Mouse (Mus musculus) 3T3-L1 (cell line): ENCODE results near the gene Col4a2.

Source experiments
- DNase-seq: peaks from one replicate; pipeline ENCODE4 v3.0.0-alpha.2; 2015; ENCODE audit warnings: low read depth, low spot score

Col4a2 gene

GRCm38 (mm10) chr8:11382933-11383332, 70.3 kb downstream of the Col4a2 start:
- peak; percentile 81 for DNase-seq

DNA sequence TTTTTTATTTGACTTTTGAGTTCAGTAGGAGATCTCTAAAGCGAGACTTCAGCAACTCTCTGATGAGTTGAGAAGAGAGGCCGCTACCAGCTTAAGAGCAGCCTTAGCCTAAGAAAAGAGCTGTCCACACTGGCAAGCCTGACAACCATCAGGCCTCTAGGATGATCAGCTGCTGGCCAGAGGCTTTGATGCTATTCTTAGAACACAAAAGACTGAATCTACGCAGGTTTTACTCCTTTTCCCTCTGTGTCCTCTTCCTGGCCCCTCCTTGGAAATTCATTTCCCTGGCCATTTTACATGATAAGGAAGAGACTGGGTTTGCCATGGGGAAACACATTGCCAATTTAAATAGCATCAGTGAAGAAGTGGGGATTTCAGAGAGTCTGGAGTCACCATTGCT, 70.8 kb downstream of the Col4a2 start:
- no peak for DNase-seq

- no peak for DNase-seq
Observed at GRCm38 (mm10) chr8:11384841-11385240, 72.2 kb downstream of the Col4a2 start.

- DNase-seq: peak; percentile 79
Observed at GRCm38 (mm10) chr8:11385272-11385905, 72.8 kb downstream of the Col4a2 start.

- DNase-seq: peak; percentile 85
Observed at GRCm38 (mm10) chr8:11387282-11387681, 74.7 kb downstream of the Col4a2 start.

DNA sequence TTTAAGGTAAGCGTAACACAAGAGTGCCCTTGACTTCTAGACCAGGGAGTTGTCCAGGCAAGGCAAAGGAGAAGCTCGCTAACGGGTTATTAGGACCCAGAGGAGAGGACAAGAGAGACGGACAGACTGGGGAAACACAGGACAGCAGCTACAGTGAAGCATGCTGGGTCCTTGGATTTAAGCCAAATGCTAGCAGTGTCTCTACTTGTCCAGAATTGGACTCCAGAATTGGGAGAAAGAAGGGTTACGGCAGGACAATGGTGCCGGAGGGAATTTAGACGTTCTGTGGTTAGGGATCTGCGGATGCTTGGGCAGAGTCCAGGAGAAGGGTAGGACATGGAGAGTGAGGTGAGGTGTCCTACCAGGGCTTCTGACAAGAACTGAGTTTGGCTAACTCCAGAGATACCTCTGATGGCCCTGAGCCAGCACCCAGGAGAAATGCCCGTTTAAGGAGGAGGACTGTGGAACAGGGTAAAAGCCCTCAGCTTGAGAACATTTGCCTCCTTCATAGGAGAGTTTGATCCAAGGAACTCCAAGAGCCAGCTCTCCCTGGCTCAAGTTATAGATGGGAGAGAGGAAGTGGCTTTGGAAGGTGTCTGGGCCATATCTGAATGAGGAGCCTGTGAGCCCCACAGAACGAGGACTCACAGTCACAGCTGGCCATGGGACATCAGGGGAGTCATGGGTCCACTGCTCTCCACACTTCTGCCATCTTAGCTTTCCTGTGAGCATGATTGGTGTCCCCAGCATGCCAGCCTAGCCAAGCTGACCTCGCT, 76.9 kb downstream of the Col4a2 start:
- no peak for DNase-seq

- peak; percentile 96 for DNase-seq
Observed at GRCm38 (mm10) chr8:11392739-11393138, 80.1 kb downstream of the Col4a2 start.

- peak; percentile 90 for DNase-seq
Observed at GRCm38 (mm10) chr8:11393161-11393560, 80.6 kb downstream of the Col4a2 start.

GRCm38 (mm10) chr8:11393607-11394006, 81.0 kb downstream of the Col4a2 start:
- DNase-seq: peak; percentile 88

GRCm38 (mm10) chr8:11394773-11395172, 82.2 kb downstream of the Col4a2 start:
- DNase-seq: no peak

GRCm38 (mm10) chr8:11395601-11396000, 83.0 kb downstream of the Col4a2 start:
- DNase-seq: no peak

DNA sequence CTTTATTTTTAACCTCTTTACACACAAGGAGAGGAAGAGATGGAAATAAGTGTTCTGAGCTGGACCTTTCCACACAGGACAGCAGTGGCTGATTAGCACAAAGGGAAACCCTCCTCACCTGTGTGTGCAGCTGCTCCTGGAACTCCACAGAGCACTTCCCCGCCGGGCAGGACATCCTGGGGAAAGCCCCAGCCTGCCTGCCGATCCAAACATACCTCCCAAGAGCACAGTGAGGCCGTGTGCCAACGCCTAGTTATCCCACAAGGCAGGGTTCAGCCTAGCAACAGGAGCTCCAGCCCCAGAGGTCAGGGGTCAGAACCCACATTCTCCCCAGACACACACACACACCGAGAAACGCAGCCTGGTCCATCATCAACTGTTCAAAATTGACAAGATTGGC, 83.5 kb downstream of the Col4a2 start:
- DNase-seq: no peak

GRCm38 (mm10) chr8:11397126-11397525, 84.5 kb downstream of the Col4a2 start:
- no peak for DNase-seq

DNA sequence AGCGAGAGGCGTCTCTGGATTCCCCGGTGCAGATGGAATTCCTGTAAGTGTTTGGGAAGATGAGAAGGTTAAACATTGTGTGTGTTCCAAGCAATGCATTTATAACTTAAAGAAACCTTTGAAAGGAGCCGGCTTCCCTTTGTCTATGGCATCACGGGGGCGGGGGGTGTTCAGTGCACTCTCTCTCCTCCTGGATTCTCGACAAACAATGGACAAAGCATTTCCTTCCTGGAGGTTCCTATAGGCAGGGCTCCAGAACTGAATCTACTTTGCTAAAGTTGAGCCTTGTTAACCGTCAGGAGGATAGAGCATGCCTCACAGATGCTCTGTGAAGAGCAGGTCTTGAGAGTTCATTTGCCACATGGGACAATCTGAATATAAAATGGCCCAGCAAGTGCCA, 87.1 kb downstream of the Col4a2 start:
- DNase-seq: peak; percentile 49

GRCm38 (mm10) chr8:11400244-11400643, 87.6 kb downstream of the Col4a2 start:
- peak; percentile 80 for DNase-seq

DNA sequence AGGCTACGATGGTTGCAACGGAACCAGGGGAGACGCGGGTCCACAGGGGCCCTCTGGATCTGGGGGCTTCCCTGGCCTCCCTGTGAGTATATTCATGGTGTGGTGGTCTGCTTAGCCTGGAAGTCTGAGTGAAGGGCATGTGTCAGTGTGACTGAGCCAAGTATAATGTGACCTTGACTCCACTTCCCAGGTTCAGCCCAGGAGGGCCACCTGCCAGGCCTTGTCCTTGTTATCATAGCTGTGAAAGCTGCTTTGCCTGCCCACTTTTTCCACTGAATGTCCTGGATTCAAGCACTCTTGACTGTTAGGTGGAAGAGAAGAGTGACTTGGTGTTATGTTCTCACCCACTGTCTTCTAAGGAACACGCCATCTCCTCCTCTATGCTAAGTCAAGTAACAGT, 88.6 kb downstream of the Col4a2 start:
- no peak for DNase-seq

GRCm38 (mm10) chr8:11402220-11402619, 89.6 kb downstream of the Col4a2 start:
- DNase-seq: no peak

DNA sequence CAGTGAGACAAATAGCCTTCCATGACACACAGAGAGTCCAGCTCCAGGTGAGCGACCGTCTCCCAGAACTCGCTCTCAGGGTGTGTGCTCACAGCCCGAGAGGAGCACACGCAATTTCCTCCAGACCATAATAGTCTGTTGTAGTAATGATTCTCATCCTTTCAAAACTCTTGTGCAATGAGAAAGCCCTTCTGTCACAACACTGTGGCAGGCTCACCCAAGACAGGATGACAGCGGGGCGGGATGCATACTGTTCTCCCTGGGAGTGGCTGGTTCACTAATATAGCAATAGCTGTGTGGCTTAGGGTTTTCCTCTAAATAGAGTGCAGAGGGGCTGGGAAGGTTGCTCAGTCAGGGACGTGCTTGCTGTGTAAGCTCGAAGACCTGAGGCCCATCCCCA, 91.2 kb downstream of the Col4a2 start:
- no peak for DNase-seq

GRCm38 (mm10) chr8:11404614-11405013, 92.0 kb downstream of the Col4a2 start:
- no peak for DNase-seq

GRCm38 (mm10) chr8:11405722-11406481, 93.3 kb downstream of the Col4a2 start:
- DNase-seq: no peak

DNA sequence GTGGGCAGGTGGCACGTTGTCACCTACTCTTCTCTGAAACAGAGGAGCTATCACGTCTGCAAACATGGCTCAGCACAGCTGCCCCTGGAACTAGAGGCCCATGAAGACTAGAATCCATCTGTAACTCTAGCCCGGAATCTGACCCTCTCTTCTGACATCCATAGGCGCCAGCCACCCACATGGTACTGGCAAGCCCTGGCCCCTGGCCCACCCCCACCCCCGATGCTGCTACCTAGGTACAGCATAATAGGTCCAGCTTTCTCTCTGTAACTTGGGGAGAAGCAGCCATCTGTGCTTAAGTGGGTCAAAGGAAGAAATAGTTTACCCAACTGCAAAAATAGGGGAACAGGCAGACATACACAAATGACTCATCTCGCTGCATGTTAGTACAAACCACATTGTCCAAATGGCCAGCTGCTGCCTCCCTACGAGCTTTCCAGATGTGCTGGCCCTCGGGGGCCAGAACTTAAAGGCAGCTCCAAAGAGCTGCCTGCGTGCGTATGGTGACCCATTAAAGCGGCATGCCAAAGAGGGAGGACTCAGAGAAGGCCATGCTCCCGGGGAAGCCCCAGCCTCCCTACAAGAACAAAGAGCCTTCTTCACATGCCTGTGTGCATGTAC, 99.0 kb downstream of the Col4a2 start:
- DNase-seq: peak; percentile 99

DNA sequence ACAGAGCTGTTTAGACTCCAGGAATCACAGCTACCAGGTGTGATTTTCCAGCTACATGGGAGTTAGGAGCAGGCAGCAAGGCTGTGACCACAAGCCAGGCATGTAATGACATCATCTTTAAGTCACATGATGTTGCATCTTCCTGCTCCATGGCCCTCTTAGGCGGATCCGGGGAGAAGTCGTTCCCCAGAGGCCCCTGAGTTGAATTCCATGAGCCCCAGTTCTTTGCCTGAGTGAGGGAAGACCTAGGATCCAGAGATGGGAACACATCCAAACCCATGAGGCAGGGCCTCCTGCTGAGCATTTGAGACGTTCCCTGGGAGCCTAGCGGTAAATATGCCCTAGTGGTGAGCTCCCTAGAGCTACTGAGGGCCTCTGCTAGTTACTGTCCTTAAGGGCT, 99.8 kb downstream of the Col4a2 start:
- DNase-seq: peak; percentile 95
